Mouse (Mus musculus) activated CD4-positive, CD25-positive, alpha-beta regulatory T cell, adult 4 months (primary cell): ENCODE measurements around the gene Sorcs2. TPM values are rescaled to one million over a fixed set of nuclear protein-coding genes. Genes with fewer than 3 reads are reported as not detected.
"Not testable (repeated sequence)": the region's sequence is repeated elsewhere in the genome, so short reads cannot be mapped to it uniquely, and the experiment has no call there.

Source experiments
- ATAC-seq: one replicate; pipeline ENCODE4 v1.8.0; 2017
- polyA plus RNA-seq, 2 experiments: library from polyadenylated mRNA; unstranded; fragments of 100-300 nt; shearing (Covaris generic); gene quantifications; one replicate each; pipeline ENCODE4 v1.2.1; 2017

The Sorcs2 gene
- polyA plus RNA-seq, result 1 to 10 TPM; 3.2 to 3.5 TPM

- ATAC-seq, result peak; percentile 75
Measured at GRCm38 (mm10) chr5:36397837-36398282, at the start of gene Sorcs2. TSS of gene Sorcs2 (minus strand) at chr5:36398139.

DNA sequence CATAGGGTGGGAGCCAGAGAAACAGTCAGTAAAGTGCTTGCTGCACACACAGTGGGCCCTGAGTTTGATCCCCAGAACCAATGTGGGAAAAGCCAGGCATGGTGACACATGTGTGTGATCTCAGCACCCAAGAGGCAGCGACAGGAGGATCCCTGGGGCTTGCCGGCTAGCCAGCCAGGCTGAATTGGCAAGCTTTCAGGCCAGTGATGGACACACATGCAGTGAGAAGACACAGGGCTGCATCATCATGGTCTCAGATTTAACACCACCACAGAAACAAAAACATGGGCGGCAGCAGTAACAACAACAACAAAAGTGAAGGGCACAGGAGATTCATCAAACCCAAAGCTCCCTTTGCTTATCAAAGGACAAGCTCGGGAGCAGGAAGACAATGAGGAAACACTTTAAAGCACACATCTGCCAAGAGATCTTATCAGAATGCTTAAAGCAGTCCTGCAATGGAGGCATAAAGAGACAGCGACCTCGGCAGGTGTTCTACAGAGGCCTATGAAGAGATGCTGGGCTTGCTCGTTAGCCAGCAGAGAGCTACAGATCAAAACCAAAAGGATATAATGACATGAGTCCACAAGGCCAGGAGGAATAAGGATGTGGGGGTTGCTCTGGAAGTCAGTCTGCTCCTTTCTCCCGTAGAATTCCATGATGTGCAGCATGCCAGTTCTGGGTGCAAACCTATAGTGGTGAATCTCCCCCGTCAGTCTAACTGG lies 48.4 kb upstream of the Sorcs2 start:
- no peak for ATAC-seq

- no peak for ATAC-seq
Measured at GRCm38 (mm10) chr5:36445028-36445427, 47.1 kb upstream of the Sorcs2 start.

DNA sequence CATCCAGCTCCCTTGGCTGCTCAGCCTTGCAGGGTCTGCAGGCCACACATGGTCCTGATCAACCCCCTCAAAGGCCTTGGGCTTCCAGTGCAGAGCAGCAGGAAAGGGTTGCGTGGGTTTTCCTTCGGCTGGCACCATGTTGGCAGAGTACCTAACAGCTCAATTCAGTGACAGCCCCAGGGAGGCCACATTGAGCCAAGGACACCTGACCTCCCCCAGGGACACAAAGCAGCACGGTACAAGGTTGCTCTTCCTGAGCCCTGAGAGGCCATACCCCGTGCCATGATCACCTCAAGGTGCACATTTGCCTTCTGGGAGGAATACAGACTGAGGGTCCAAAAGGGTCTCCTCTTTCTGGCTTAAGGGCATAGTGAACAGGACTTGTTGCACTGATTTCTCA lies 46.7 kb upstream of the Sorcs2 start:
- no peak for ATAC-seq

DNA sequence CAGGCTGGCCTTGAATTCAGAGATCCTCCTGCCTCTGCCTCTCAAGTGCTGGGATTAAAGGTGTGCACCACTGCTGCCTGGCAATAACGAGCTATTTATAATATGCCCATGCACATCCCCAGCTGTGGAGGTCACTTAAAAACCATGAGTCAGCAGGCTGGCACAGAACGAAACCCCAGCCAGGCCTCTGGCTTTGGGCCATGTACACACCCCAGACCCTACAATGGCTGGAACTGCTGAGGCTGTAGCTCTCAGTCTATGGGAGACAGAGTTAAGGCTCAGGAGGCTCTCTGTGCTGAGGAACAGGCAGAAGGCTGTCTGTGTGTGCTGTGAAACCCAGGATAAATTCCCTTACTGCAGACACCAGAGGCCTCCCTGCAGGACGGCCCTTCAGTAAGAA lies 42.8 kb upstream of the Sorcs2 start:
- ATAC-seq, result no peak

DNA sequence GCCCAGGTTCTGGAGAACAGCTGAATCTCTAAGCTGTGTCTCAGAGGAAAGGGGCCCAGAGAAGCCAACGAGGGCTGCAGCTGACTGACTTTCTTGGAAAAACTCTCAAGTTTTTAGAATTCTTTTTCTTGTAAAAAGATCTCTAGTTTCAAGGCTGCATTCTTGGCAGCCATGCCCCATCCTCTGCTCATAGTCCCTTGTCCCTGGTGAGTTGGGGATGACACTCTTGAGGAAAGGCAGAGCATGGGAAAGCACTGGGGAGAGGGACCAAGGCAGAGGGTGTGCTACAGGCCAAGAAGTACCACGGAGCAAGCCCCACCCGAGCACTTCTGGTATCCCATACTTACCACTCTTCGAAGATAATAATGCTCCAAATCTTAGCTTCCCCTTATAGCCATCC lies 38.9 kb upstream of the Sorcs2 start:
- no peak for ATAC-seq

- no peak for ATAC-seq
Measured at GRCm38 (mm10) chr5:36434398-36434967, 36.5 kb upstream of the Sorcs2 start.

GRCm38 (mm10) chr5:36431711-36432110 lies 33.8 kb upstream of the Sorcs2 start:
- ATAC-seq, result no peak

DNA sequence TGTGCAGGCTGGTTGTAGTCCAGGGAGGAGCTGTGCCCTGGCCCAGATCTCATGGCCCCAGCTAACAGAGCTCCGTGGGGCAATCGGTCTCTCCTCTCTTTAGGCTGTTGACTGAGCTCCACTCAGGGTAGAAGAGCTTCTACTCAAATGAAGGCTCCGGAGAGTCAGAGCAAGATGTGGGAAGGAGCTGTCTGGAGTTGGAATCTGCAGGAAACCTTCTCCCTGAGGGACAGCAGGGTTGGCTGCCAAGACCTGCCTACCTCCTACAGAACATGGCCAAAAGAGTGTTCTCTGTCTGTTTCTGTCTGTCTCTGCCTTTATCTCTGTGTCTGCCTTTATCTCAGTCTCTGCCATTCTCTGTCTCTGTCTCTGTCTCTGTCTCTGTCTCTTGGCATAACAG lies 31.6 kb upstream of the Sorcs2 start:
- ATAC-seq, result no peak

DNA sequence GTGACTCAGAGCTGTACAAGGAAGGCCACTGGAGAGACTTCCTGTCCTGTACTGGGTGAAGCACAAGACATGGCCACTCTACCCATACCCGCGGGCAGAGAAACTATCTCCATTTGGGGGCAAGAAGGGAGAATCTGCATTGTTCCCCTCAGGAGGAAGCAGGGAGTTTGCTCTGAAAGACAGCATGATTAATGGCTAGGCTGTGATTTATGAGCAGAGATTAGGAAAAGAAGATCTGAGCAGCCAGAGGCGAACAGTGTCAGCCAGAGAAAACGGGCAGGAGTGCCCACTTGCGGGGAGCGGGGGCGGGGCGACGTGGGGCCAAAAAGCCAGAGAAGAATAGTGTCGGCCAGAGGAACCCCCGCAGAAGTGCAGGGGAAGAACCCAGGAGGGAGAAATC lies 29.9 kb upstream of the Sorcs2 start:
- ATAC-seq, result no peak

DNA sequence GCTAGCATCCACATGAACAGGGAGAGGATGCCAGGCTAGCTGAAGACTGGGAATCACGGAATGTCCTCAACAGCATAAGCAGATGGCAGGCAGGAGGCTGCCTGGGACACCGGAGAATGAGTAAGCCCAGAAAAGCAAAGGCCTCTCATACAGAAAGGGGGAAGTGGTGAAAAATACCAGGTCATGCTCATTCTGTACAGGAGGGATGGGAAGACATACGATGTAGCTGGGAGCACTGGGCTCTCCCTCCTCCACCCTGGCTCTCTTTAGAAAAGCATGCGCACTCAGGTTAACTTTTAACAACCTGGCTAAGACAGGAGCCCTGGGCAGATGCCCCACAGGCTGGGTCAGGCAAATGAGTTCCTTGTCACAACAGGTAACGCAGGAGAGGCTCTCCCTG lies 28.5 kb upstream of the Sorcs2 start:
- ATAC-seq, result no peak

GRCm38 (mm10) chr5:36424676-36425075 lies 26.7 kb upstream of the Sorcs2 start:
- no peak for ATAC-seq

DNA sequence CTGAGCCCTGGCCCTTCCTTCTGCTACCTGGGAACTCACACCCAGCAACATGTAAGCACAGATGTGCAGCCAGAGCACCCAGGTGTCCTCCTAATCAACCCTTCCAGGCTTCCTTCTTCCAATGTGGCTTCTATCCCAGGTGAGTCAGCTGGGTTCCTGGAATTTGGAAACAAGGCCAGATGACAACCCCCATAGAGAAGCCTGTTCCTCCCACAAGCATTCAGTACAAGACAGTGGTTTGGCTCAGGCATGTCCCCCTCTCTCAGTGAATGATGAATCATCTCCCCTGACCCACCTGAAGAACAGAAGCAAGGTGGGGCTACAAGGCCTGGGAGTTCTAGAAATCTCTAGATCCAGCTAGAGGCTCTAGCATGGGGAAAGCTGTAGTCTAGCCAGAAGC lies 24.8 kb upstream of the Sorcs2 start:
- no peak for ATAC-seq

DNA sequence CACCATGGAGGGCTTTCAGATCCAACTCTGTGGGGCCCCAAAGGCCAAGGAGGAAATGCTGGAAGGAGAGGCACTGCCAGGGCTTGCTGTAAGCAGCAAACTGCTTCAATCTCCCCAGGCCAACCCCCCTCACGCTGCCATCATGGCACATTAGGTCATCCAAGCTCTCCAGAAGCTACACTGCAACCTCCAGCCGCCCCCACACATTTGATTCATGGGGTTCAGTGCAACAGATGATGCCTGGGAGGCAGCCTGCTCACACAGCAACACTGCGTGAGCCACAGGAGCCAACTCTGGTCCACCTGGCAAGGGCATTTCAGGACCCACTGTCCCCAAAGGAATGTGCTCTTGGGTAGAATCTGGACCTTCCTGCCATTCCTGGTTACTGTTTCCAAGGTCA lies 21.9 kb upstream of the Sorcs2 start:
- no peak for ATAC-seq

DNA sequence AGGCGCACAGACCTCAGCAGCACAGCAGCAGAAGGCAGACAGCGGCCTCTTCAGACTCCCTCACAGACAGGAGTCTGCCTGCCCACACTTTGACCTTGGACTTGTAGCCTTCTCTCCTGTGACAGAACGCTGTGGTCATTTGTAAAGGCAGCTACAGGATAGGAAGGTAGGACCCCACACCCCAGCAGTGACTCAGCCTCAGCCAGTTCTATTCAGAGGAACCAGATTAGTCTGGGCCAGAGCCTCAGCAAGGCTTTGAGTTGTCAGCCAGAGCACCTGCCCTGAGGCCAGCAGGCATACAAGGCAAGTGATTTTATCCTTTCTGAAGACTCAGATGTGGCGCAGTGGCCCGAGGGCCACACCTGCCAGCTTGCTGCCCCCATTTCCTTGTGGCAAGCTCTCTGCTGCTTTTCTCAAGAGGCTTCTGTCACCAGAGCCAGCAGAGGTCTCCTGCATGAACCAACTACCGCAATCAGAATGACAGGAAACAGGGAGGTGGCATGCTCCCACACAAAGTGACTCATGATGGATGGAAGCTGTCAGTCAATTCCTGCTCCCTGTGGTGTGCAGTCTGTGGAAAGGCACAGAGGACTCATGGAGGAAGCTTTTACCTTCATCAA lies 16.9 kb upstream of the Sorcs2 start:
- no peak for ATAC-seq

GRCm38 (mm10) chr5:36398463-36399364 lies 775 bp upstream of the Sorcs2 start:
- peak; percentile 44 for ATAC-seq

GRCm38 (mm10) chr5:36397384-36397759 lies 567 bp downstream of the Sorcs2 start:
- no peak for ATAC-seq

DNA sequence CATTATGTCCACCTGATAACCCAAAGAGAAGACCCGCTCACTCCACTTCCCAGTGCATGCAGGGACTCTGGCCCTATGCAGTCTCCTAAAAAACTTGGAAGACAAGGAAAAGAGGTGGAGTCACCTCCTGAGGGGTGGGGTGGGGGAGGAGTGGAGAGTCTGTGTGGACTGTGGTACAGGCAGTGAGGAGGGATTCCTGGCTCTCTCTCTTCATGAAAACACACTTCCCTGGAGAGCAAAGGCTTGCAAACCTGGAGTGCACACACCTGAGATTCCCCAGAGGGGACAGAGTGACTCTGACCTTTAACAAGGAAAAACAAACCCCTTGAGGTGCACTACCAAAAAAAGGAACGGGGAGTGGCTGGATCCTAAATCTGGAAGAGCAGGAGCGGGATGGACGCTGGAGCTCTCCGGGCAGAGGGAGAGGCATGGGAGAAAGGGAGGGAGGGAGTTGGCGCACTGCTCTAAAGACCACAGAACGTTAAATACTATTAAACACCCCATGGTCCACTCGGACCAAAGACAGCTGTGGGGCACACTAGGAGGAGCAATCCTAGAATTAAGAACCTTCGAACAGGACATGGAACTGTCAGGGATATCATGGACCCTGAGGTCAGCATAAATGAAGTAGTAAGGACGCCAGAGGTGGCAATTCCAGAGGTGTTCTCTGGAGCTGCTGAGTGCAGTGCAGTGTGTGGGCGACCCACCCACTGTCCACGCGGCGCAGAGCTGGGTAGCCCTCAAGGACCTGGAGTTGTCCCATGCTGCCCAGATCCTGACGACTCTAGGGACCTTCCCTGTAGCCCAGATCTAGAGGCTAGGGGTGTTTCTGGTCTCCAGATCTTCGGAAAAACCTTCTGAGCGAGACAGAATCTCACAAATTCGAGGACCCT lies 1.2 kb downstream of the Sorcs2 start:
- no peak for ATAC-seq

DNA sequence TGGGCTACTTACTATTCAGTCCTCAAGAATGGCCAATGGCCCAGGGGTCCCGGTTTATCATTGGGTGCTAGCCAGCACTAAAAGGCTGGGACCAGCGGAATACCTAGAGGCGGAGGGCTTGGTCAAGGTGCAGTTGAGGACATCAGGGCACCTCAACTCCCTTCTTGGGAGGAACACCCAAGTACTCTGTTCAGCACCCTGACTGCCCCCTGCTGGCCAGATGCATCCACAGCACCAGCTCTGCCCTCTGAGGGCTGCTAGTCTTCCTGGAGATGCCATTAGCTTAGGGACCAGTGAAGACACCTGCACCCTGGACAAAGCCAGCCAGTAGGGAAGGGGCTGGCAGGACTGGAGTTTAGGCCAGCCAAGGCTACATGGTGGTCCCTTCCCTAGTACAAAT lies 1.9 kb downstream of the Sorcs2 start:
- no peak for ATAC-seq

DNA sequence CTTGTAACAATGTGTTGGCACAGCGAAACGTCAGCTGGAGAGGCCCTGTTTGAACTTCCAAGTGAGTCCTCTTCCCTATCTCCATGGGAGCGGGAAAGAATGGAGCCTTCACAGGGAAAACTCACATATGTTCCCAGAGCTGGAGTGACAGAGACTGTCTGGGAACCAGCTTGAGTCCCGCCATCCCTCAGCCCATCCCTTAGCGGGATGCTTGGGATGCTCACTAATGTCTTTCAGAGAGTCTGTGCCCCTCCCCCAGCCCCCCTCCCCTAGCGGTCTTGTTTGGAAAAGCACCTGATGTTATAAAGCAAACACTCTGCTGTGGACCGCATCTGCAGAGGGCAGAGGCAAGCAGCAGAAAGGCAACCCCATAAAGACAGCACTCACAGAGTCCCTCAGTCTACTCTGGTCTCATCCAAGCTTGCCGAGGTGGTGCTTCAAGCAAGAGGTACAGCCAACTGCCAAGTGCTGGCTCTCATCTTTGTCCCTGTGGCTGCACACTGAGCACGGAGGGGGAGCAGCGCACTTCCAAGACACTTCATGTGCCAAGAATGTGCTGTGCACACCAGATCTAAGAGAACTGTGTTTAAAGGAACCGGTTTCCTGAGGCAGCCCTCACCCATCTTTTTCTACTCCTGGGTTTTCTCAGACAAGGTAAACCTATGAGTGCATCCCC lies 3.0 kb downstream of the Sorcs2 start:
- no peak for ATAC-seq

GRCm38 (mm10) chr5:36391751-36392150 lies 6.2 kb downstream of the Sorcs2 start:
- no peak for ATAC-seq

GRCm38 (mm10) chr5:36390591-36390927 lies 7.4 kb downstream of the Sorcs2 start:
- not testable (repeated sequence) for ATAC-seq
